Comparison of ENCODE assay signal across 8 mouse cellular contexts in genomic region chr7:101895695-101896094, GRCm38 (mm10). TPM values are rescaled to one million over a fixed set of nuclear protein-coding genes. Genes with fewer than 3 reads are reported as not detected.
A peak's percentile ranks its signal among the peaks of the same experiment; 100 is the strongest.
DNase-seq lines count a peak whose midpoint lies in the region; ATAC-seq and TF ChIP-seq lines count a peak whose summit lies in the region.

No protein-coding gene starts in this region.

- H3K9me3 ChIP-seq in kidney, postnatal 0 days (replicated peaks; ENCODE audit: low read length), result no peaks in the 10 kb centered on the region
- no peaks in the 10 kb centered on the region for H3K9me3 ChIP-seq in embryonic facial prominence, embryonic 10.5 days
- no peaks in the 10 kb centered on the region for H3K9me3 ChIP-seq in hindbrain, embryonic 15.5 days
- H3K9me3 ChIP-seq in midbrain, embryonic 15.5 days, result no peaks in the 10 kb centered on the region

- H3K4me3 ChIP-seq in kidney, postnatal 0 days (replicated peaks; ENCODE audit: low read depth, low read length), result peak overlapping the region; percentile 43
- H3K4me3 ChIP-seq in embryonic facial prominence, embryonic 10.5 days, result peak overlapping the region; percentile 68
- peak overlapping the region; percentile 51 for H3K4me3 ChIP-seq in hindbrain, embryonic 15.5 days
- H3K4me3 ChIP-seq in midbrain, embryonic 15.5 days, result peak overlapping the region; percentile 73

- no peak overlapping the region for H3K27ac ChIP-seq in kidney, postnatal 0 days
- H3K27ac ChIP-seq in embryonic facial prominence, embryonic 10.5 days (replicated peaks), result peak overlapping the region; percentile 95
- peak overlapping the region; percentile 90 for H3K27ac ChIP-seq in hindbrain, embryonic 15.5 days (replicated peaks)
- peak overlapping the region; percentile 94 for H3K27ac ChIP-seq in midbrain, embryonic 15.5 days

- no peaks in the 10 kb centered on the region for H3K27me3 ChIP-seq in kidney, postnatal 0 days (ENCODE audit: insufficient read depth, low read length)
- no peaks in the 10 kb centered on the region for H3K27me3 ChIP-seq in embryonic facial prominence, embryonic 10.5 days (replicated peaks; ENCODE audit: low read depth, poor library complexity, severe bottlenecking)
- H3K27me3 ChIP-seq in hindbrain, embryonic 15.5 days, result no peaks in the 10 kb centered on the region
- H3K27me3 ChIP-seq in midbrain, embryonic 15.5 days (replicated peaks), result no peaks in the 10 kb centered on the region

- H3K4me1 ChIP-seq in kidney, postnatal 0 days (replicated peaks; ENCODE audit: insufficient read depth, low read length), result peaks cover 4% of the 10 kb centered on the region; the same call in 1 of the 2 replicates
- H3K4me1 ChIP-seq in embryonic facial prominence, embryonic 10.5 days, result peaks cover 14% of the 10 kb centered on the region
- peaks cover 18% of the 10 kb centered on the region for H3K4me1 ChIP-seq in hindbrain, embryonic 15.5 days (replicated peaks)
- peaks cover 16% of the 10 kb centered on the region for H3K4me1 ChIP-seq in midbrain, embryonic 15.5 days

- peak overlapping the region; percentile 34 for H3K4me2 ChIP-seq in kidney, postnatal 0 days (ENCODE audit: low read length)
- peak overlapping the region; percentile 61 for H3K4me2 ChIP-seq in hindbrain, embryonic 15.5 days
- peak overlapping the region; percentile 38 for H3K4me2 ChIP-seq in midbrain, embryonic 15.5 days

- no peaks in the 10 kb centered on the region; the same call in 1 of the 2 replicates for H3K36me3 ChIP-seq in kidney, postnatal 0 days (ENCODE audit: insufficient read depth, low read length)
- H3K36me3 ChIP-seq in embryonic facial prominence, embryonic 10.5 days (replicated peaks), result peaks cover 27% of the 10 kb centered on the region
- no peaks in the 10 kb centered on the region for H3K36me3 ChIP-seq in hindbrain, embryonic 15.5 days
- H3K36me3 ChIP-seq in midbrain, embryonic 15.5 days (replicated peaks), result 0 out of 2 replicates have a peak, but pooled peaks cover 3% of the 10 kb centered on the region

- ATAC-seq in kidney, postnatal 0 days (replicated peaks; ENCODE audit: low FRiP score, low read depth), result no peak
- no peak for ATAC-seq in hindbrain, embryonic 15.5 days (ENCODE audit: low FRiP score, low read depth)
- no peak; the same call in 1 of the 2 replicates for ATAC-seq in midbrain, embryonic 15.5 days (replicated peaks)

- peak; percentile 33; the same call in 1 of the 2 replicates for TF ChIP-seq CTCF in kidney, postnatal 0 days (IDR thresholded peaks at IDR 0.05; ENCODE audit: low read depth)

- no peak for DNase-seq in kidney, postnatal 0 days (ENCODE audit: low spot score)
- no peak for DNase-seq in kidney, postnatal 14 days
- DNase-seq in embryonic facial prominence, embryonic 10.5 days (ENCODE audit: low spot score), result no peak
- no peak for DNase-seq in thymus, postnatal 25 days
- DNase-seq in urinary bladder, postnatal 25 days (ENCODE audit: low spot score), result no peak
- no peak for DNase-seq in frontal cortex, adult 2 months (ENCODE audit: extremely low spot score in 1 of 2, low spot score in 1 of 2)

- H3K9ac ChIP-seq in kidney, postnatal 0 days (ENCODE audit: low read depth, low read length), result no peak overlapping the region
- H3K9ac ChIP-seq in hindbrain, embryonic 15.5 days, result peak overlapping the region; percentile 48
- peak overlapping the region; percentile 65 for H3K9ac ChIP-seq in midbrain, embryonic 15.5 days

- 33% methylated on average over 9 of the region's 9 CpGs for WGBS in kidney, postnatal 0 days
- WGBS in embryonic facial prominence, embryonic 10.5 days, result 38% methylated on average over 9 of the region's 9 CpGs
- 36% methylated on average over 9 of the region's 9 CpGs for WGBS in hindbrain, embryonic 15.5 days
- whole genome bisulfite sequencing in midbrain, embryonic 15.5 days, result 36% methylated on average over 9 of the region's 9 CpGs

RNA-seq across cellular contexts. Expression of gene Lamtor1, which starts 10.0 kb away (rescaled TPM):
- 164 and 165 TPM in 2 replicates for polyA plus RNA-seq in kidney, postnatal 0 days (2015; fragmentation: Nextera tagmentation; extraction: Ambion mirVana)
- 159 and 168 TPM in 2 replicates for polyA plus RNA-seq in embryonic facial prominence, embryonic 10.5 days (2016; fragmentation: Nextera tagmentation; extraction: Ambion mirVana)
- polyA plus RNA-seq in hindbrain, embryonic 15.5 days (2015; fragmentation: Nextera tagmentation; extraction: Ambion mirVana), result 155 and 165 TPM in 2 replicates
- polyA plus RNA-seq in midbrain, embryonic 15.5 days (2015; fragmentation: Nextera tagmentation; extraction: Ambion mirVana), result 154 and 164 TPM in 2 replicates
- 186 and 205 TPM in 2 replicates for polyA plus RNA-seq in frontal cortex, adult 2 months (2012; rRNA removed)

RNA-seq across cellular contexts. Expression of gene Tomt, which starts 10.5 kb away (rescaled TPM):
- polyA plus RNA-seq in kidney, postnatal 0 days (2015; fragmentation: Nextera tagmentation; extraction: Ambion mirVana), result 0.13 and 0.34 TPM in 2 replicates
- polyA plus RNA-seq in embryonic facial prominence, embryonic 10.5 days (2016; fragmentation: Nextera tagmentation; extraction: Ambion mirVana), result 0.59 and 0.72 TPM in 2 replicates
- polyA plus RNA-seq in hindbrain, embryonic 15.5 days (2015; fragmentation: Nextera tagmentation; extraction: Ambion mirVana), result 0.45 and 0.49 TPM in 2 replicates
- 0.29 and 0.54 TPM in 2 replicates for polyA plus RNA-seq in midbrain, embryonic 15.5 days (2015; fragmentation: Nextera tagmentation; extraction: Ambion mirVana)
- 0.27 and 0.28 TPM in 2 replicates for polyA plus RNA-seq in frontal cortex, adult 2 months (2012; rRNA removed)

RNA-seq across cellular contexts. Expression of gene Folr1, which starts 25.1 kb away (rescaled TPM):
- polyA plus RNA-seq in kidney, postnatal 0 days (2015; fragmentation: Nextera tagmentation; extraction: Ambion mirVana), result 164 and 166 TPM in 2 replicates
- 1.2 and 2.4 TPM in 2 replicates for polyA plus RNA-seq in embryonic facial prominence, embryonic 10.5 days (2016; fragmentation: Nextera tagmentation; extraction: Ambion mirVana)
- 29.8 and 51.4 TPM in 2 replicates for polyA plus RNA-seq in hindbrain, embryonic 15.5 days (2015; fragmentation: Nextera tagmentation; extraction: Ambion mirVana)
- polyA plus RNA-seq in midbrain, embryonic 15.5 days (2015; fragmentation: Nextera tagmentation; extraction: Ambion mirVana), result 17.4 and 18.8 TPM in 2 replicates
- polyA plus RNA-seq in frontal cortex, adult 2 months (2012; rRNA removed), result 1.1 and 2.1 TPM in 2 replicates

RNA-seq across cellular contexts. Expression of gene Anapc15, which starts 32.2 kb away (rescaled TPM):
- 47.2 and 50.2 TPM in 2 replicates for polyA plus RNA-seq in kidney, postnatal 0 days (2015; fragmentation: Nextera tagmentation; extraction: Ambion mirVana)
- polyA plus RNA-seq in embryonic facial prominence, embryonic 10.5 days (2016; fragmentation: Nextera tagmentation; extraction: Ambion mirVana), result 118 and 119 TPM in 2 replicates
- polyA plus RNA-seq in hindbrain, embryonic 15.5 days (2015; fragmentation: Nextera tagmentation; extraction: Ambion mirVana), result 72.9 and 77.5 TPM in 2 replicates
- polyA plus RNA-seq in midbrain, embryonic 15.5 days (2015; fragmentation: Nextera tagmentation; extraction: Ambion mirVana), result 76.9 and 78.1 TPM in 2 replicates
- 60.4 and 69.4 TPM in 2 replicates for polyA plus RNA-seq in frontal cortex, adult 2 months (2012; rRNA removed)

RNA-seq across cellular contexts. Expression of gene Lrrc51, which starts 38.0 kb away (rescaled TPM):
- 9.6 and 11.4 TPM in 2 replicates for polyA plus RNA-seq in kidney, postnatal 0 days (2015; fragmentation: Nextera tagmentation; extraction: Ambion mirVana)
- polyA plus RNA-seq in embryonic facial prominence, embryonic 10.5 days (2016; fragmentation: Nextera tagmentation; extraction: Ambion mirVana), result 9.4 and 9.7 TPM in 2 replicates
- polyA plus RNA-seq in hindbrain, embryonic 15.5 days (2015; fragmentation: Nextera tagmentation; extraction: Ambion mirVana), result 12.5 and 15.2 TPM in 2 replicates
- polyA plus RNA-seq in midbrain, embryonic 15.5 days (2015; fragmentation: Nextera tagmentation; extraction: Ambion mirVana), result 9.1 and 11.4 TPM in 2 replicates
- 12.3 and 12.8 TPM in 2 replicates for polyA plus RNA-seq in frontal cortex, adult 2 months (2012; rRNA removed)
